Mouse (Mus musculus) hindbrain, embryonic 12.5 days (tissue): ENCODE results near the gene Srrm3. TPM values are rescaled to one million over a fixed set of nuclear protein-coding genes. Genes with fewer than 3 reads are reported as not detected.

Experiments used
- ATAC-seq: fragments of 200-750 bp; cut with Nextera tagmentation; 2 replicates; pipeline ENCODE4 v1.8.0; 2017; ENCODE audit warnings: moderate TSS enrichment; ENCODE audit not compliant: low FRiP score
- H3K27ac ChIP-seq: fragments of 300-500 bp; sonication (generic); 2 replicates; pipeline ENCODE4 v1.5.1; 2016; ENCODE audit warnings: mild to moderate bottlenecking
- H3K27me3 ChIP-seq: fragments of 300-500 bp; sonication (generic); 2 replicates; pipeline ENCODE4 v1.6.1; 2016; ENCODE audit warnings: mild to moderate bottlenecking
- H3K36me3 ChIP-seq: fragments of 300-500 bp; sonication (generic); 2 replicates; pipeline ENCODE4 v1.6.1; 2016; ENCODE audit warnings: mild to moderate bottlenecking
- H3K4me1 ChIP-seq: fragments of 300-500 bp; sonication (generic); 2 replicates; pipeline ENCODE4 v1.6.1; 2016
- H3K4me2 ChIP-seq: fragments of 300-500 bp; sonication (generic); replicated peaks from 2 replicates; pipeline ENCODE4 v1.6.1; 2016; ENCODE audit warnings: mild to moderate bottlenecking
- H3K4me3 ChIP-seq: fragments of 300-500 bp; sonication (generic); 2 replicates; pipeline ENCODE4 v1.5.1; 2016; ENCODE audit warnings: mild to moderate bottlenecking
- H3K9ac ChIP-seq: fragments of 300-500 bp; sonication (generic); 2 replicates; pipeline ENCODE4 v1.6.1; 2016; ENCODE audit warnings: mild to moderate bottlenecking, moderate library complexity
- H3K9me3 ChIP-seq: fragments of 300-500 bp; sonication (generic); replicated peaks from 2 replicates; pipeline ENCODE4 v1.6.1; 2016; ENCODE audit warnings: mild to moderate bottlenecking
- WGBS: fragments of 180-500 bp; shearing (Covaris S2); methylation state at CpG from one replicate; pipeline ENCODE4 v1.1.7; 2016; 5-methylcytosine and 5-hydroxymethylcytosine counted together
- polyA plus RNA-seq: library from polyadenylated mRNA; unstranded; fragments of >200 nt; fragmentation: Nextera tagmentation; extraction: Ambion mirVana; gene quantifications from 2 replicates; pipeline ENCODE4 v1.2.1, GENCODE M21; 2016

Srrm3 gene
- polyA plus RNA-seq, 1 experiment from 2014 or later, result 63.8 TPM

- 86% methylated on average over 8 of the region's 8 CpGs for WGBS
Observed at GRCm38 (mm10) chr5:135829381-135829780, 22.7 kb downstream of the Srrm3 start.

GRCm38 (mm10) chr5:135832729-135833128 lies 26.0 kb downstream of the Srrm3 start:
- Histone ChIP-seq H3K4me3 (no peak overlapping the region), H3K36me3 (no peaks in the 10 kb centered on the region), H3K4me1 (peaks cover 23% of the 10 kb centered on the region), H3K4me2 (no peak overlapping the region), H3K9me3 (no peaks in the 10 kb centered on the region), H3K9ac (no peak overlapping the region), H3K27me3 (peaks cover 6% of the 10 kb centered on the region; the same call in 1 of the 2 replicates), H3K27ac (no peak overlapping the region)
- WGBS, result 32% methylated on average over 4 of the region's 4 CpGs
- no peak for ATAC-seq

More at GRCm38 (mm10) chr5:135829381-135829780, 22.7 kb downstream of the Srrm3 start:
- H3K9ac ChIP-seq, result no peak overlapping the region
- H3K36me3 ChIP-seq, result no peaks in the 10 kb centered on the region
- no peak for ATAC-seq
- H3K4me2 ChIP-seq, result no peak overlapping the region
- H3K27me3 ChIP-seq, result no peaks in the 10 kb centered on the region
- H3K4me3 ChIP-seq, result no peak overlapping the region
- H3K4me1 ChIP-seq, result peaks cover 24% of the 10 kb centered on the region
- H3K27ac ChIP-seq, result no peak overlapping the region
- H3K9me3 ChIP-seq, result no peaks in the 10 kb centered on the region

- ATAC-seq, result peak; percentile 84
- Histone ChIP-seq H3K9ac (peak overlapping the region; percentile 62), H3K36me3 (no peaks in the 10 kb centered on the region), H3K27me3 (peaks cover 6% of the 10 kb centered on the region; the same call in 1 of the 2 replicates), H3K9me3 (no peaks in the 10 kb centered on the region), H3K4me3 (peak overlapping the region; percentile 47), H3K4me2 (peak overlapping the region; percentile 86), H3K4me1 (peaks cover 23% of the 10 kb centered on the region), H3K27ac (peak overlapping the region; percentile 61)
- under 1% methylated on average over 47 of the region's 47 CpGs for WGBS
Observed at GRCm38 (mm10) chr5:135834769-135835491, 28.2 kb downstream of the Srrm3 start.

GRCm38 (mm10) chr5:135835492-135835858 lies 28.8 kb downstream of the Srrm3 start:
- H3K4me3 ChIP-seq, result peak overlapping the region; percentile 47
- peak overlapping the region; percentile 62; the same call in 1 of the 2 replicates for H3K9ac ChIP-seq
- peaks cover 23% of the 10 kb centered on the region for H3K4me1 ChIP-seq
- H3K27ac ChIP-seq, result no peak overlapping the region
- ATAC-seq, result peak; percentile 79
- H3K27me3 ChIP-seq, result peaks cover 6% of the 10 kb centered on the region; the same call in 1 of the 2 replicates
- peaks cover 2% of the 10 kb centered on the region; the same call in 1 of the 2 replicates for H3K36me3 ChIP-seq
- H3K9me3 ChIP-seq, result no peaks in the 10 kb centered on the region
- 2% methylated on average over 12 of the region's 12 CpGs for WGBS
- H3K4me2 ChIP-seq, result peak overlapping the region; percentile 86

- H3K27ac ChIP-seq, result no peak overlapping the region
- no peak for ATAC-seq
- H3K9me3 ChIP-seq, result no peaks in the 10 kb centered on the region
- H3K36me3 ChIP-seq, result peaks cover 3% of the 10 kb centered on the region; the same call in 1 of the 2 replicates
- peaks cover 6% of the 10 kb centered on the region; the same call in 1 of the 2 replicates for H3K27me3 ChIP-seq
- peak overlapping the region; percentile 86 for H3K4me2 ChIP-seq
- peaks cover 23% of the 10 kb centered on the region for H3K4me1 ChIP-seq
- no peak overlapping the region for H3K9ac ChIP-seq
- 19% methylated on average over 12 of the region's 12 CpGs for WGBS
- peak overlapping the region; percentile 47; the same call in 1 of the 2 replicates for H3K4me3 ChIP-seq
Observed at GRCm38 (mm10) chr5:135835981-135836380, 29.3 kb downstream of the Srrm3 start.

- H3K36me3 ChIP-seq, result peaks cover 7% of the 10 kb centered on the region; the same call in 1 of the 2 replicates
- no peak overlapping the region for H3K4me3 ChIP-seq
- H3K27ac ChIP-seq, result no peak overlapping the region
- H3K9ac ChIP-seq, result no peak overlapping the region
- H3K9me3 ChIP-seq, result no peaks in the 10 kb centered on the region
- ATAC-seq, result no peak
- no peaks in the 10 kb centered on the region for H3K27me3 ChIP-seq
- 82% methylated on average over 6 of the region's 6 CpGs for WGBS
- H3K4me2 ChIP-seq, result no peak overlapping the region
- H3K4me1 ChIP-seq, result no peaks in the 10 kb centered on the region
Observed at GRCm38 (mm10) chr5:135841651-135842050, 35.0 kb downstream of the Srrm3 start.

GRCm38 (mm10) chr5:135843418-135843817 lies 36.7 kb downstream of the Srrm3 start:
- 23% methylated on average over 5 of the region's 5 CpGs for WGBS
- Histone ChIP-seq H3K9me3 (no peaks in the 10 kb centered on the region), H3K4me3 (no peak overlapping the region), H3K4me2 (no peak overlapping the region), H3K4me1 (no peaks in the 10 kb centered on the region), H3K9ac (no peak overlapping the region), H3K36me3 (peaks cover 12% of the 10 kb centered on the region; the same call in 1 of the 2 replicates), H3K27me3 (no peaks in the 10 kb centered on the region), H3K27ac (no peak overlapping the region)
- no peak for ATAC-seq

GRCm38 (mm10) chr5:135845676-135846320 lies 39.1 kb downstream of the Srrm3 start:
- no peaks in the 10 kb centered on the region for H3K27me3 ChIP-seq
- H3K4me3 ChIP-seq, result no peak overlapping the region
- no peaks in the 10 kb centered on the region for H3K9me3 ChIP-seq
- H3K36me3 ChIP-seq, result 0 out of 2 replicates have a peak, but pooled peaks cover 8% of the 10 kb centered on the region
- H3K9ac ChIP-seq, result peak overlapping the region; percentile 2; the same call in 1 of the 2 replicates
- WGBS, result 77% methylated on average over 13 of the region's 13 CpGs
- peaks cover 14% of the 10 kb centered on the region for H3K4me1 ChIP-seq
- no peak for ATAC-seq
- no peak overlapping the region for H3K27ac ChIP-seq
- H3K4me2 ChIP-seq, result no peak overlapping the region

GRCm38 (mm10) chr5:135847460-135847859 lies 40.8 kb downstream of the Srrm3 start:
- H3K4me1 ChIP-seq, result peaks cover 29% of the 10 kb centered on the region
- H3K4me3 ChIP-seq, result no peak overlapping the region
- H3K36me3 ChIP-seq, result 0 out of 2 replicates have a peak, but pooled peaks cover 8% of the 10 kb centered on the region
- peaks cover 7% of the 10 kb centered on the region; the same call in 1 of the 2 replicates for H3K27me3 ChIP-seq
- ATAC-seq, result no peak
- 79% methylated on average over 4 of the region's 4 CpGs for WGBS
- H3K4me2 ChIP-seq, result no peak overlapping the region
- no peaks in the 10 kb centered on the region for H3K9me3 ChIP-seq
- no peak overlapping the region for H3K27ac ChIP-seq
- no peak overlapping the region for H3K9ac ChIP-seq

GRCm38 (mm10) chr5:135847881-135848280 lies 41.2 kb downstream of the Srrm3 start:
- H3K36me3 ChIP-seq, result 0 out of 2 replicates have a peak, but pooled peaks cover 8% of the 10 kb centered on the region
- no peak overlapping the region for H3K4me3 ChIP-seq
- no peak for ATAC-seq
- H3K4me2 ChIP-seq, result no peak overlapping the region
- H3K4me1 ChIP-seq, result peaks cover 32% of the 10 kb centered on the region
- H3K27ac ChIP-seq, result no peak overlapping the region
- WGBS, result 88% methylated on average over 3 of the region's 3 CpGs
- H3K9me3 ChIP-seq, result no peaks in the 10 kb centered on the region
- no peak overlapping the region for H3K9ac ChIP-seq
- H3K27me3 ChIP-seq, result peaks cover 11% of the 10 kb centered on the region; the same call in 1 of the 2 replicates

GRCm38 (mm10) chr5:135851024-135851423 lies 44.3 kb downstream of the Srrm3 start:
- no peak overlapping the region for H3K9ac ChIP-seq
- H3K27me3 ChIP-seq, result peaks cover 34% of the 10 kb centered on the region
- H3K4me2 ChIP-seq, result peak overlapping the region; percentile 51
- H3K4me3 ChIP-seq, result peak overlapping the region; percentile 13; the same call in 1 of the 2 replicates
- peak overlapping the region; percentile 96 for H3K27ac ChIP-seq
- H3K36me3 ChIP-seq, result peaks cover 12% of the 10 kb centered on the region; the same call in 1 of the 2 replicates
- WGBS, result 0% methylated on average over 15 of the region's 15 CpGs
- ATAC-seq, result peak; percentile 94
- H3K4me1 ChIP-seq, result peaks cover 39% of the 10 kb centered on the region
- H3K9me3 ChIP-seq, result no peaks in the 10 kb centered on the region

GRCm38 (mm10) chr5:135851481-135851880 lies 44.8 kb downstream of the Srrm3 start:
- Histone ChIP-seq H3K9me3 (no peaks in the 10 kb centered on the region), H3K4me2 (peak overlapping the region; percentile 51), H3K27ac (peak overlapping the region; percentile 96), H3K4me3 (peak overlapping the region; percentile 13), H3K4me1 (peaks cover 39% of the 10 kb centered on the region), H3K9ac (peak overlapping the region; percentile 57; the same call in 1 of the 2 replicates), H3K36me3 (peaks cover 12% of the 10 kb centered on the region; the same call in 1 of the 2 replicates), H3K27me3 (peaks cover 39% of the 10 kb centered on the region)
- 3% methylated on average over 9 of the region's 14 CpGs for WGBS
- peak; percentile 41 for ATAC-seq
